13 mouse cellular contexts compared by ENCODE assay signal in the genomic region with DNA sequence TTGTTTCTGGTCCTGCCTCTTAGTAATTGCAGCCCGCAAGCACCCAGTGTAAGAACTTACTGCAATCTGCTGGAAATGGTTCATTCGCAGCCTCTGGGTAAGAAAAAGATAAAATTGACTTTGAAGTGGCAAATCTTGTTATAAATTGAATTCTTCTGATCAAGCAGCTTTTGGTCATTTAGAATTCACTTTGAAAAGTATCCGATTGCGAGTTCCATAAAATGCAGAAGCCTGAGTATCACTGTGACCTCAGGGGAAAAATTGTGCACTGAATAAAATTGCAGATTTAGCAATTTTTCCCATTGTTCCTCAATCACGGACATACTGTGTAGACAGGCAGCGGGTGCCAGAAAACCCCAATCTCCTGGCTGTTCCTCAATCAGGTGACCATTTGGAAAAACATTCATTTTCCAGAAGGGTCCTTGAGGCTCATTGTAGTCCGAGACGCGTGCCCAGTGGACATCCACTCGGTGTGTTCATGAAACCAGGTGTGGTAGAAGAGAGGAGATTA.
"Had no signal": no experiment of that assay in that cellular context is flagged by ENCODE, and none has a peak within 500 bp of the region (broad histone marks: within the 10 kb centered on the region; RNA-seq: fewer than 3 reads in every experiment).

No protein-coding gene starts in this region.

- H3K27ac ChIP-seq: kidney, embryonic 15.5 days; left cerebral cortex, adult 2 months; liver, embryonic 13.5 days; midbrain, embryonic 12.5 days had no signal

- H3K36me3 ChIP-seq: kidney, embryonic 15.5 days; liver, embryonic 13.5 days; midbrain, embryonic 12.5 days had no signal

- H3K27me3 ChIP-seq: kidney, embryonic 15.5 days; liver, embryonic 13.5 days; midbrain, embryonic 12.5 days had no signal

- H3K4me1 ChIP-seq: liver, embryonic 13.5 days; midbrain, embryonic 12.5 days had no signal

- H3K9ac ChIP-seq: kidney, embryonic 15.5 days; liver, embryonic 13.5 days; midbrain, embryonic 12.5 days had no signal

- H3K4me2 ChIP-seq: kidney, embryonic 15.5 days; liver, embryonic 13.5 days; midbrain, embryonic 12.5 days had no signal

- H3K4me3 ChIP-seq: kidney, embryonic 15.5 days; left cerebral cortex, adult 2 months; liver, embryonic 13.5 days; midbrain, embryonic 12.5 days had no signal

- H3K9me3 ChIP-seq: kidney, embryonic 15.5 days; liver, embryonic 13.5 days; midbrain, embryonic 12.5 days had no signal

- DNase-seq: kidney, adult 8-10 months; kidney, postnatal 10 days; kidney, postnatal 36 days; layer of hippocampus, postnatal 36 days; liver, embryonic 13.5 days; lung, adult 2 months; lung, postnatal 14 days; lung, postnatal 4 days; thymus, adult 18-20 months; thymus, postnatal 36 days had no signal
